Mouse (Mus musculus): ENCODE measurements around the gene Chpf2. TPM values are rescaled to one million over a fixed set of nuclear protein-coding genes. Genes with fewer than 3 reads are reported as not detected.
A peak's percentile ranks its signal among the peaks of the same experiment; 100 is the strongest.

Gene Chpf2
- polyA plus RNA-seq, 1 experiment from 2014 or later: 9.6 TPM

GRCm38 (mm10) chr5:24601071-24601835, 14.7 kb downstream of the Chpf2 start:
- ATAC-seq (ENCODE audit: low FRiP score): no peak

GRCm38 (mm10) chr5:24601911-24602750, 15.6 kb downstream of the Chpf2 start:
- Histone ChIP-seq H3K4me3 (ENCODE audit: low read depth, low read length) (peak overlapping the region; percentile 68), H3K36me3 (ENCODE audit: control insufficient read depth, insufficient read depth, low read length) (no peaks in the 10 kb centered on the region), H3K27me3 (ENCODE audit: control insufficient read depth, insufficient read depth, low read length) (no peaks in the 10 kb centered on the region; the same call in 1 of the 2 replicates), H3K9ac (ENCODE audit: low read length) (peak overlapping the region; percentile 86), H3K4me1 (ENCODE audit: control insufficient read depth, insufficient read depth, low read length) (peaks cover 74% of the 10 kb centered on the region), H3K9me3 (ENCODE audit: control insufficient read depth, low read length) (no peaks in the 10 kb centered on the region), H3K4me2 (peak overlapping the region; percentile 71), H3K27ac (ENCODE audit: low read depth, low read length) (peak overlapping the region; percentile 97)
- WGBS: 1% methylated on average over 73 of the region's 73 CpGs
- ATAC-seq (ENCODE audit: low FRiP score) (peak; percentile 17), DNase-seq (ENCODE audit: low spot score, missing footprints) (peak; percentile 97)

More at GRCm38 (mm10) chr5:24601071-24601835, 14.7 kb downstream of the Chpf2 start:
- peak overlapping the region; percentile 97 for H3K27ac ChIP-seq (ENCODE audit: low read depth, low read length)
- H3K4me2 ChIP-seq: peak overlapping the region; percentile 71
- H3K36me3 ChIP-seq (ENCODE audit: control insufficient read depth, insufficient read depth, low read length): no peaks in the 10 kb centered on the region
- H3K4me3 ChIP-seq (ENCODE audit: low read depth, low read length): peak overlapping the region; percentile 68
- peaks cover 74% of the 10 kb centered on the region for H3K4me1 ChIP-seq (ENCODE audit: control insufficient read depth, insufficient read depth, low read length)
- WGBS: 1% methylated on average over 33 of the region's 33 CpGs
- H3K27me3 ChIP-seq (ENCODE audit: control insufficient read depth, insufficient read depth, low read length): no peaks in the 10 kb centered on the region; the same call in 1 of the 2 replicates
- no peaks in the 10 kb centered on the region for H3K9me3 ChIP-seq (ENCODE audit: control insufficient read depth, low read length)
- DNase-seq (ENCODE audit: low spot score, missing footprints): peak; percentile 92
- peak overlapping the region; percentile 86 for H3K9ac ChIP-seq (ENCODE audit: low read length)

- H3K4me1 ChIP-seq (ENCODE audit: control insufficient read depth, insufficient read depth, low read length): peaks cover 71% of the 10 kb centered on the region
- peak overlapping the region; percentile 71 for H3K4me2 ChIP-seq
- no peaks in the 10 kb centered on the region for H3K36me3 ChIP-seq (ENCODE audit: control insufficient read depth, insufficient read depth, low read length)
- no peaks in the 10 kb centered on the region for H3K9me3 ChIP-seq (ENCODE audit: control insufficient read depth, low read length)
- no peaks in the 10 kb centered on the region; the same call in 1 of the 2 replicates for H3K27me3 ChIP-seq (ENCODE audit: control insufficient read depth, insufficient read depth, low read length)
- H3K4me3 ChIP-seq (ENCODE audit: low read depth, low read length): peak overlapping the region; percentile 68
- peak overlapping the region; percentile 86 for H3K9ac ChIP-seq (ENCODE audit: low read length)
- peak overlapping the region; percentile 97 for H3K27ac ChIP-seq (ENCODE audit: low read depth, low read length)
- WGBS: under 1% methylated on average over 16 of the region's 16 CpGs
- ATAC-seq (ENCODE audit: low FRiP score) (peak; percentile 36), DNase-seq (ENCODE audit: low spot score, missing footprints) (peak; percentile 97)
Observed at GRCm38 (mm10) chr5:24602751-24603343, 16.3 kb downstream of the Chpf2 start.

GRCm38 (mm10) chr5:24603431-24604010, 17.0 kb downstream of the Chpf2 start:
- H3K36me3 ChIP-seq (ENCODE audit: control insufficient read depth, insufficient read depth, low read length): no peaks in the 10 kb centered on the region
- H3K4me3 ChIP-seq (ENCODE audit: low read depth, low read length): no peak overlapping the region

GRCm38 (mm10) chr5:24604080-24604655, 17.6 kb downstream of the Chpf2 start:
- DNase-seq (ENCODE audit: low spot score, missing footprints): peak; percentile 96
- 17% methylated on average over 12 of the region's 12 CpGs for WGBS
- ATAC-seq (ENCODE audit: low FRiP score): no peak
- peaks cover 57% of the 10 kb centered on the region for H3K4me1 ChIP-seq (ENCODE audit: control insufficient read depth, insufficient read depth, low read length)
- H3K9ac ChIP-seq (ENCODE audit: low read length): peak overlapping the region; percentile 92
- H3K4me3 ChIP-seq (ENCODE audit: low read depth, low read length): peak overlapping the region; percentile 55
- H3K36me3 ChIP-seq (ENCODE audit: control insufficient read depth, insufficient read depth, low read length): no peaks in the 10 kb centered on the region
- peak overlapping the region; percentile 97 for H3K27ac ChIP-seq (ENCODE audit: low read depth, low read length)
- peak overlapping the region; percentile 65 for H3K4me2 ChIP-seq
- H3K9me3 ChIP-seq (ENCODE audit: control insufficient read depth, low read length): no peaks in the 10 kb centered on the region
- H3K27me3 ChIP-seq (ENCODE audit: control insufficient read depth, insufficient read depth, low read length): no peaks in the 10 kb centered on the region; the same call in 1 of the 2 replicates

More at GRCm38 (mm10) chr5:24603431-24604010, 17.0 kb downstream of the Chpf2 start:
- no peak for ATAC-seq (ENCODE audit: low FRiP score)
- H3K4me1 ChIP-seq (ENCODE audit: control insufficient read depth, insufficient read depth, low read length): peaks cover 64% of the 10 kb centered on the region
- no peaks in the 10 kb centered on the region; the same call in 1 of the 2 replicates for H3K27me3 ChIP-seq (ENCODE audit: control insufficient read depth, insufficient read depth, low read length)
- no peaks in the 10 kb centered on the region for H3K9me3 ChIP-seq (ENCODE audit: control insufficient read depth, low read length)
- WGBS: 60% methylated on average over 8 of the region's 8 CpGs
- H3K9ac ChIP-seq (ENCODE audit: low read length): peak overlapping the region; percentile 92
- peak overlapping the region; percentile 71 for H3K4me2 ChIP-seq
- DNase-seq (ENCODE audit: low spot score, missing footprints): peak; percentile 92
- peak overlapping the region; percentile 97 for H3K27ac ChIP-seq (ENCODE audit: low read depth, low read length)

DNA sequence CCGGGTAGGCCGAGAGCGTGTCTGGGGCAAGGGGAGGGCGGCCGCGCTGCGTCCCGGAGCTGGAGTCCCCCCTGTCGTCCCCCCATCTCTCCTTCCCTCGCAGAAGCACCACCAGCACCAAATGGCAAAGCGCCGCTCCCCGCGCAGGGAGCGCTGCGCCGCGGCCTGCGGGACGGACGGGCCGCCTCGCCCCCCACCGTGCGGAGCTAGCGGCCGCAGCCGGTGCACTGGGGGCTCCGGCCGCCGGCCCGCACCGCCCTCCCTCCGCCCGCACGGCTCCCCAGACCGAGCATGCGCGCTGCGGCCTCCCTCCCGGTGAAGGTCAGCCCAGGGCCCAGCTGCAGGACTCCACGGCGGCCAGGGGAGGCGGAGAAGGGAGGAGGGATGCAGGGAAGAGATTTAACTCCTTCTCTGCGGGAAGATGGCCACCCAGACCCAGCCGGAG, 18.1 kb downstream of the Chpf2 start:
- peaks cover 57% of the 10 kb centered on the region for H3K4me1 ChIP-seq (ENCODE audit: control insufficient read depth, insufficient read depth, low read length)
- under 1% methylated on average over 35 of the region's 46 CpGs for WGBS
- H3K27me3 ChIP-seq (ENCODE audit: control insufficient read depth, insufficient read depth, low read length): no peaks in the 10 kb centered on the region; the same call in 1 of the 2 replicates

DNA sequence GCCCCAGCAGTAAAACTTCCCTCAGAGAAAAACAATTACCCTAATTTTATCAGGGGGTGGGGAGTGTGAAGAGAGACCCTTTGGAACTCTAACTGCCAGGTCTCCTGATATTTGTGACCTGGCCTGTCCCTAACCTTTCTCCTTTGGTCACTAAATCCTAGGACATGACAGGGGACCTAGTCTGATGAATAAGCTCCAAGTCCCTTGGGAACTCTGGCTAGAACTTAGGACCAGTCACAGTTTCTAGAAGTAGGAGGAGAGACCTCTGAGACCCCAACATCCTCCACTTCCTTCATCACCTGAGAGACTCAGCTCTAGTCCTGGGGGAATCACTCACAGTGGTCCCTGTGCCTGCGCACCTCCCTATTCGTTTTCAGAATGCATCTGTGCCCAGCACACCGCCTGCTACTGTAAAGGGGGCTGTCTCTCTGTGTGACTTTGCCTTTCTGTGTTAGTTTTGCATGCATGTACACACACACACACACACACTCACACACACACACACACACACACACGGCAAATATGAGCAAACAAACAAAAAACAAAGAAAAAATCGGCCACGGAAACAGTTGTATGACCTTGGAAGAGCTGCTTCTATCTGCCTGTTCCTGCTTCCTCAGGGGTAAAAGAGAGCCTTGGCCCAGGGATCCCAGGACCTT, 18.9 kb downstream of the Chpf2 start:
- no peaks in the 10 kb centered on the region for H3K36me3 ChIP-seq (ENCODE audit: control insufficient read depth, insufficient read depth, low read length)
- H3K4me1 ChIP-seq (ENCODE audit: control insufficient read depth, insufficient read depth, low read length): peaks cover 55% of the 10 kb centered on the region
- peak overlapping the region; percentile 97 for H3K27ac ChIP-seq (ENCODE audit: low read depth, low read length)
- H3K4me3 ChIP-seq (ENCODE audit: low read depth, low read length): peak overlapping the region; percentile 55
- DNase-seq (ENCODE audit: low spot score, missing footprints): peak; percentile 94
- H3K9ac ChIP-seq (ENCODE audit: low read length): peak overlapping the region; percentile 92
- no peaks in the 10 kb centered on the region; the same call in 1 of the 2 replicates for H3K27me3 ChIP-seq (ENCODE audit: control insufficient read depth, insufficient read depth, low read length)
- peak overlapping the region; percentile 65 for H3K4me2 ChIP-seq
- no peaks in the 10 kb centered on the region for H3K9me3 ChIP-seq (ENCODE audit: control insufficient read depth, low read length)
- WGBS: 9% methylated on average over 6 of the region's 6 CpGs
- no peak for ATAC-seq (ENCODE audit: low FRiP score)

More for the DNA sequence above, 18.1 kb downstream of the Chpf2 start:
- Histone ChIP-seq H3K36me3 (ENCODE audit: control insufficient read depth, insufficient read depth, low read length) (no peaks in the 10 kb centered on the region), H3K4me2 (peak overlapping the region; percentile 65), H3K4me3 (ENCODE audit: low read depth, low read length) (peak overlapping the region; percentile 55), H3K27ac (ENCODE audit: low read depth, low read length) (peak overlapping the region; percentile 97), H3K9ac (ENCODE audit: low read length) (peak overlapping the region; percentile 92), H3K9me3 (ENCODE audit: control insufficient read depth, low read length) (no peaks in the 10 kb centered on the region)
- DNase-seq (ENCODE audit: low spot score, missing footprints) (peak; percentile 97), ATAC-seq (ENCODE audit: low FRiP score) (peak; percentile 83)
